Mouse (Mus musculus) gastrocnemius, postnatal 25 days (tissue): ENCODE results near the gene Idh2. TPM values are rescaled to one million over a fixed set of nuclear protein-coding genes. Genes with fewer than 3 reads are reported as not detected.
"Not testable (repeated sequence)": the region's sequence is repeated elsewhere in the genome, so short reads cannot be mapped to it uniquely, and the experiment has no call there.

Source experiments
- DNase-seq: peaks from one replicate; pipeline ENCODE4 v3.0.0; 2022
- total RNA-seq, 2 experiments: library from RNA; stranded (reverse); gene quantifications; 1 replicate in 1 of 2; 2 replicates in 1 of 2; pipeline ENCODE4 v1.2.3; 2021

Idh2 gene
- total RNA-seq, 2 experiments from 2014 or later = 102 to 256 TPM

GRCm38 (mm10) chr7:80060012-80060778 is 55.0 kb downstream of the Idh2 start:
- peak; percentile 59 for DNase-seq

GRCm38 (mm10) chr7:80059064-80059838 is 55.9 kb downstream of the Idh2 start:
- DNase-seq = no peak

- DNase-seq = no peak
Observed at GRCm38 (mm10) chr7:80058405-80059063, 56.7 kb downstream of the Idh2 start.

- DNase-seq = no peak
Observed at GRCm38 (mm10) chr7:80057781-80058180, 57.4 kb downstream of the Idh2 start.

GRCm38 (mm10) chr7:80057002-80057691 is 58.0 kb downstream of the Idh2 start:
- peak; percentile 50 for DNase-seq

- DNase-seq = no peak
Observed at GRCm38 (mm10) chr7:80055781-80056180, 59.4 kb downstream of the Idh2 start.

GRCm38 (mm10) chr7:80053147-80053546 is 62.0 kb downstream of the Idh2 start:
- DNase-seq = no peak

GRCm38 (mm10) chr7:80052261-80052660 is 62.9 kb downstream of the Idh2 start:
- no peak for DNase-seq

- no peak for DNase-seq
Observed at GRCm38 (mm10) chr7:80051835-80052234, 63.4 kb downstream of the Idh2 start.

- DNase-seq = not testable (repeated sequence)
Observed at GRCm38 (mm10) chr7:80050382-80050781, 64.8 kb downstream of the Idh2 start.

- no peak for DNase-seq
Observed at GRCm38 (mm10) chr7:80049746-80050145, 65.4 kb downstream of the Idh2 start.

- DNase-seq = no peak
Observed at GRCm38 (mm10) chr7:80047041-80047440, 68.2 kb downstream of the Idh2 start.

Other genes starting within 250 kb of the Idh2 start
- gene Ap3s2, start 194.7 kb downstream of the Idh2 start, total RNA-seq = 10 to 100 TPM; 16.9 to 17.1 TPM
- 1 to 10 TPM; 3.6 to 3.8 TPM for gene Arpin, start 180.0 kb downstream of the Idh2 start, total RNA-seq
- 10 to 100 TPM; 20.8 to 27.9 TPM for gene Zfp710, start 90.6 kb downstream of the Idh2 start, total RNA-seq
- gene Sema4b, start 71.4 kb upstream of the Idh2 start, total RNA-seq = 1 to 10 TPM; 1.6 to 2.5 TPM
- gene Cib1, start 117.4 kb upstream of the Idh2 start, total RNA-seq = 1 to 10 TPM; 5.8 to 8.5 TPM
- gene Gdpgp1, start 117.5 kb upstream of the Idh2 start, total RNA-seq = under 1 TPM; 0.77 to 0.91 TPM
- not detected for gene Ttll13, start 131.0 kb upstream of the Idh2 start, total RNA-seq
- 10 to 100 TPM; 20.4 to 22.4 TPM for gene Ngrn, start 145.8 kb upstream of the Idh2 start, total RNA-seq
- gene Vps33b, start 154.3 kb upstream of the Idh2 start, total RNA-seq = 1 to 10 TPM; 2.9 to 3.7 TPM
- gene Prc1, start 179.1 kb upstream of the Idh2 start, total RNA-seq = 1 to 10 TPM; 2.4 to 2.9 TPM
- 1 to 10 TPM; 8.1 to 8.6 TPM for gene Rccd1, start 209.1 kb upstream of the Idh2 start, total RNA-seq
- 10 to 100 TPM; 11.6 to 12.6 TPM for gene Unc45a, start 225.6 kb upstream of the Idh2 start, total RNA-seq
- 10 to 100 TPM; 21.6 to 22.8 TPM for gene Hddc3, start 227.7 kb upstream of the Idh2 start, total RNA-seq